In the genomic region with DNA sequence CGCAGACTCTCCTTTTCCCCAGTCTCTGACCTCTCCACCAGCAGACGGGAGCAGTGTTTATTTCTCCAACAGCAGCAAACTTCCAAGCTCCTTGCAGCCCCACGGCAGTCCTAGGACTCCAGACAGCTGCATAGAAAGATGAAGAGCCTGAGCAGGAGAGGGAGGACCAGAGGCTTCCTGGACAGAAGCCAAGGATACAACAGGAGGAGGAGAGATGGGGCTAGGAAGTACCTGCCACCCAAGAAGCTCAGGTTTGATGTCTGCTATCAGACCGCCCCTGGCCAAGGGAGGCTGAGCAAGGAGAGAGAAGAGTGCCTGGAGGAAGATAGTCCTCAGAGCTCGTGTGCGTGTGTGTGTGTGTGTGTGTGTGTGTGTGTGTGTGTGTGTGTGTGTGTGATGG, we compare ENCODE assay signal across 15 mouse cellular contexts. TPM values are rescaled to one million over a fixed set of nuclear protein-coding genes. Genes with fewer than 3 reads are reported as not detected.
DNase-seq lines count a peak whose midpoint lies in the region; ATAC-seq and TF ChIP-seq lines count a peak whose summit lies in the region.
"Had no signal": no experiment of that assay in that cellular context is flagged by ENCODE, and none has a peak within 500 bp of the region (broad histone marks: within the 10 kb centered on the region; RNA-seq: fewer than 3 reads in every experiment).

No protein-coding gene starts in this region.

- no peaks in the 10 kb centered on the region; the same call in 1 of the 2 replicates for H3K27me3 ChIP-seq in heart, embryonic 12.5 days (replicated peaks)
- H3K27me3 ChIP-seq in liver, embryonic 11.5 days (replicated peaks; ENCODE audit: control insufficient read depth, insufficient read depth, low read length), result no peaks in the 10 kb centered on the region
- H3K27me3 ChIP-seq in liver, embryonic 12.5 days (replicated peaks), result no peaks in the 10 kb centered on the region
- no peaks in the 10 kb centered on the region for H3K27me3 ChIP-seq in limb, embryonic 13.5 days
- H3K27me3 ChIP-seq: forebrain, embryonic 15.5 days; liver, embryonic 15.5 days had no signal

- H3K4me1 ChIP-seq in heart, embryonic 12.5 days (replicated peaks), result peaks cover 12% of the 10 kb centered on the region
- no peaks in the 10 kb centered on the region for H3K4me1 ChIP-seq in liver, embryonic 11.5 days (replicated peaks; ENCODE audit: control insufficient read depth, insufficient read depth, low read length)
- no peaks in the 10 kb centered on the region for H3K4me1 ChIP-seq in liver, embryonic 12.5 days
- peaks cover 37% of the 10 kb centered on the region for H3K4me1 ChIP-seq in limb, embryonic 13.5 days
- H3K4me1 ChIP-seq: forebrain, embryonic 15.5 days had no signal

- no peaks in the 10 kb centered on the region for H3K9me3 ChIP-seq in heart, embryonic 12.5 days (replicated peaks)
- no peaks in the 10 kb centered on the region for H3K9me3 ChIP-seq in liver, embryonic 11.5 days (ENCODE audit: control insufficient read depth, low read length)
- H3K9me3 ChIP-seq in liver, embryonic 12.5 days (replicated peaks), result no peaks in the 10 kb centered on the region
- no peaks in the 10 kb centered on the region for H3K9me3 ChIP-seq in limb, embryonic 13.5 days
- H3K9me3 ChIP-seq: forebrain, embryonic 15.5 days; liver, embryonic 15.5 days had no signal

- DNase-seq in heart, adult 11 months, result no peak
- no peak for DNase-seq in liver, embryonic 11.5 days (ENCODE audit: low spot score)
- DNase-seq in brain, embryonic 14.5 days (ENCODE audit: low read depth), result peak; percentile 28
- DNase-seq in thymus, postnatal 14 days, result no peak
- no peak for DNase-seq in ovary, postnatal 36 days (ENCODE audit: low spot score)
- DNase-seq: gastrocnemius, postnatal 25 days; thymus, postnatal 36 days had no signal

- no peak overlapping the region; the same call in 1 of the 2 replicates for H3K27ac ChIP-seq in heart, embryonic 12.5 days (ENCODE audit: poor library complexity, severe bottlenecking)
- H3K27ac ChIP-seq in liver, embryonic 11.5 days (ENCODE audit: low read depth, low read length), result no peak overlapping the region; the same call in 1 of the 2 replicates
- H3K27ac ChIP-seq in liver, embryonic 12.5 days, result no peak overlapping the region
- peak overlapping the region; percentile 24; the same call in 1 of the 2 replicates for H3K27ac ChIP-seq in limb, embryonic 13.5 days
- H3K27ac ChIP-seq: forebrain, embryonic 15.5 days; kidney, postnatal 0 days; liver, embryonic 15.5 days had no signal

- WGBS in heart, embryonic 12.5 days, result 20% methylated on average over 6 of the region's 6 CpGs
- whole genome bisulfite sequencing in liver, embryonic 11.5 days, result 46% methylated on average over 6 of the region's 6 CpGs
- WGBS in liver, embryonic 12.5 days (ENCODE audit: insufficient replicate concordance), result 60% methylated on average over 6 of the region's 6 CpGs
- 29% methylated on average over 6 of the region's 6 CpGs for WGBS in limb, embryonic 13.5 days

- peak; percentile 46 for ATAC-seq in heart, embryonic 12.5 days (ENCODE audit: insufficient number of reproducible peaks, low FRiP score)
- 0 out of 2 replicates have a peak, but pooled peaks have one; percentile 23 for ATAC-seq in liver, embryonic 11.5 days (replicated peaks; ENCODE audit: low FRiP score)
- ATAC-seq in liver, embryonic 12.5 days, result no peak
- ATAC-seq in limb, embryonic 13.5 days (ENCODE audit: low FRiP score, low read depth), result no peak
- ATAC-seq: forebrain, embryonic 15.5 days had no signal

- no peaks in the 10 kb centered on the region for H3K36me3 ChIP-seq in heart, embryonic 12.5 days
- H3K36me3 ChIP-seq in liver, embryonic 11.5 days (ENCODE audit: control insufficient read depth, insufficient read depth, low read length), result no peaks in the 10 kb centered on the region
- H3K36me3 ChIP-seq in liver, embryonic 12.5 days, result no peaks in the 10 kb centered on the region
- no peaks in the 10 kb centered on the region for H3K36me3 ChIP-seq in limb, embryonic 13.5 days
- H3K36me3 ChIP-seq: forebrain, embryonic 15.5 days; liver, embryonic 15.5 days had no signal

- H3K9ac ChIP-seq in heart, embryonic 12.5 days, result no peak overlapping the region
- no peak overlapping the region for H3K9ac ChIP-seq in liver, embryonic 11.5 days (ENCODE audit: low read depth, low read length)
- H3K9ac ChIP-seq in liver, embryonic 12.5 days, result no peak overlapping the region
- H3K9ac ChIP-seq in limb, embryonic 13.5 days, result no peak overlapping the region
- H3K9ac ChIP-seq: forebrain, embryonic 15.5 days; liver, embryonic 15.5 days had no signal

- no peak for TF ChIP-seq POLR2A in brain, embryonic 14.5 days (IDR thresholded peaks at IDR 0.05; ENCODE audit: borderline replicate concordance, extremely low read depth, insufficient read depth, insufficient read length, poor library complexity, severe bottlenecking)

- no peak overlapping the region for H3K4me3 ChIP-seq in heart, embryonic 12.5 days
- H3K4me3 ChIP-seq in liver, embryonic 11.5 days (ENCODE audit: low read depth, low read length), result no peak overlapping the region
- no peak overlapping the region for H3K4me3 ChIP-seq in liver, embryonic 12.5 days
- no peak overlapping the region for H3K4me3 ChIP-seq in limb, embryonic 13.5 days
- H3K4me3 ChIP-seq: forebrain, embryonic 15.5 days; liver, embryonic 15.5 days had no signal

- TF ChIP-seq CTCF in brain, embryonic 14.5 days (IDR thresholded peaks at IDR 0.05; ENCODE audit: borderline replicate concordance, extremely low read depth, insufficient read depth, insufficient read length), result no peak

- peak overlapping the region; percentile 5 for H3K4me2 ChIP-seq in heart, embryonic 12.5 days
- H3K4me2 ChIP-seq in liver, embryonic 11.5 days, result no peak overlapping the region
- no peak overlapping the region for H3K4me2 ChIP-seq in liver, embryonic 12.5 days
- no peak overlapping the region for H3K4me2 ChIP-seq in limb, embryonic 13.5 days (replicated peaks)
- H3K4me2 ChIP-seq: forebrain, embryonic 15.5 days; liver, embryonic 15.5 days had no signal

RNA-seq across cellular contexts. Expression of gene Spdye4c, which starts 41.0 kb away (rescaled TPM):
- not detected in 2 replicates for polyA plus RNA-seq in heart, embryonic 12.5 days (2016; fragmentation: Nextera tagmentation; extraction: Ambion mirVana)
- not detected in 2 replicates for polyA plus RNA-seq in liver, embryonic 11.5 days (2014; fragmentation: Nextera tagmentation; extraction: Ambion mirVana)
- polyA plus RNA-seq in liver, embryonic 12.5 days (2016; fragmentation: Nextera tagmentation; extraction: Ambion mirVana), result not detected in 2 replicates
- not detected in 2 replicates for polyA plus RNA-seq in brain, embryonic 14.5 days (2012; rRNA removed)
- not detected in 2 replicates for polyA plus RNA-seq in limb, embryonic 13.5 days (2015; fragmentation: Nextera tagmentation; extraction: Ambion mirVana)
- polyA plus RNA-seq: embryonic facial prominence, embryonic 11.5 days; forebrain, embryonic 15.5 days; kidney, postnatal 0 days; liver, embryonic 15.5 days; spleen, adult 2 months had no signal

Comparison
In these comparisons a context has a peak if more than half of its experiments do, and no peak if none do; other contexts are left out.
1. ATAC-seq: peak in heart, embryonic 12.5 days (single experiment) and liver, embryonic 11.5 days (single experiment); none in liver, embryonic 12.5 days (single experiment) and limb, embryonic 13.5 days (single experiment).